Mouse (Mus musculus) frontal cortex, adult (tissue): ENCODE data around the gene Spag5.
"Not testable (repeated sequence)": the region's sequence is repeated elsewhere in the genome, so short reads cannot be mapped to it uniquely, and the experiment has no call there.

Experiments
- ATAC-seq: cut with Nextera tagmentation; 2 replicates; pipeline ENCODE4 v1.9.2; 2017; ENCODE audit warnings: mild to moderate bottlenecking, moderate library complexity, mixed read lengths; ENCODE audit not compliant: low TSS enrichment

Gene Spag5

GRCm38 (mm10) chr11:78301357-78302084, at the start of gene Spag5:
TSS of gene Spag5 (plus strand) at chr11:78301529.
- ATAC-seq = peak; percentile 97

GRCm38 (mm10) chr11:78256618-78257017, 44.7 kb upstream of the Spag5 start:
- no peak for ATAC-seq

GRCm38 (mm10) chr11:78260489-78261258, 40.7 kb upstream of the Spag5 start:
- ATAC-seq = no peak

- ATAC-seq = peak; percentile 91
These were observed 39.7 kb upstream of the Spag5 start, which contains the start of gene 2610507B11Rik for GRCm38 (mm10) chr11:78261380-78262352. TSS of gene 2610507B11Rik (plus strand) at chr11:78261752.

DNA sequence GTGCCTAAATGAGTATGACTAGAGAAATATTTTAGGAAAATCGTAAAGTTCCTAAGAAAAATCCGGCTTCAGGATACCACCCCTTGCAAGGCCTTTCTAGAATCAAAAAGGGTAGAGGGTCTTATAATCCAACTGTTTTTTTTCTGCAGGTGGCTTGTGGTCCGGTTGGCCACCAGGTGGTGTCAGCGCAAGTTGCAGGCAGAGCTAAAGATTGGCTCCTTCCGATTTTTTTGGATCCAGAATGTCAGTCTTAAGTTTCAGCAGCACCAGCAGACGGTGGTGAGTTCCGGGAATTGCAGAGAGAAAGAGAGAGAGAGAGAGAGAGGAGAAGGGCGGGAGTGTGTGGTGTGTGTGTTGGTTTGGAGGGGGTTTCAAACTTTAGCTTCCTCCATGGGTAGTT, 38.8 kb upstream of the Spag5 start:
- ATAC-seq = peak; percentile 24; the same call in 1 of the 2 replicates

GRCm38 (mm10) chr11:78265571-78265970, 35.8 kb upstream of the Spag5 start:
- no peak for ATAC-seq

GRCm38 (mm10) chr11:78271986-78272385, 29.3 kb upstream of the Spag5 start:
- ATAC-seq = peak; percentile 86

DNA sequence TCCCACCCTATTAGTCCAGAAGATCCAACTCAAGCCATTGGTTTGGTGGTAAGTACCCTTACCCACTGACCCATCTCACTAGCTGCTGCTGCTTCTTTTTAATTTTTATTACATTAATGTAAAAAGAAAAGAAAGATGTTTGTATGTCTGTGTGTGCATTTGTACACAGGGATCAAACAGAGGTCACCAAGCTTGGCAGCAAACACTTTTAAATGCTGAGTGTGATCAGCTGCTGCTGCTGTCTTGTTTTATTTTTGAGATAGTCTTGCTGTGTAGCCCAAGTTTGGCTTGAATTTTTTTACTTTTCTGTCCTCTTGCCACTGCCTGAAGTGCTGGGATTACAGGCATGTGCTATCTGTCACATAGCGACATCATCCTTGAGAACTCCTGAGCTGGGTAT, 25.7 kb upstream of the Spag5 start:
- ATAC-seq = no peak

DNA sequence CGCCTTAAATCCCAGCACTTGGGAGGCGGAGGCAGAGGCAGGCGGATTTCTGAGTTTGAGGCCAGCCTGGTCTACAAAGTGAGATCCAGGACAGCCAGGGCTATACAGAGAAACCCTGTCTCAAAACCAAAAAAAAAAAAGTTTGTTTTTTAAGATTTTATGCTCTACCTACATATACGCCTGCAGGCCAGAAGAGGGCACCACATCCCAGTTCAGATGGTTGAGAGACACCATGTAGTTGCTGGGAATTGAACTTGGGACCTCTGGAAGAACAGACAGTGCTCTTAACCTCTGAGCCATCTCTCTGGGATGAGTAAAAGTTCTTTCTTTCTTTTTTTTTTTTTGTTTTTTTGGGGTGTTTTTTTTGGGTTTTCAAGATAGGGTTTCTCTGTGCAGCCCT, 25.2 kb upstream of the Spag5 start:
- ATAC-seq = not testable (repeated sequence)

GRCm38 (mm10) chr11:78278853-78279252, 22.5 kb upstream of the Spag5 start:
- no peak for ATAC-seq

- ATAC-seq = no peak
These were observed 21.7 kb upstream of the Spag5 start for GRCm38 (mm10) chr11:78279586-78279985.

- ATAC-seq = no peak
These were observed 12.1 kb upstream of the Spag5 start for GRCm38 (mm10) chr11:78289146-78289763.

DNA sequence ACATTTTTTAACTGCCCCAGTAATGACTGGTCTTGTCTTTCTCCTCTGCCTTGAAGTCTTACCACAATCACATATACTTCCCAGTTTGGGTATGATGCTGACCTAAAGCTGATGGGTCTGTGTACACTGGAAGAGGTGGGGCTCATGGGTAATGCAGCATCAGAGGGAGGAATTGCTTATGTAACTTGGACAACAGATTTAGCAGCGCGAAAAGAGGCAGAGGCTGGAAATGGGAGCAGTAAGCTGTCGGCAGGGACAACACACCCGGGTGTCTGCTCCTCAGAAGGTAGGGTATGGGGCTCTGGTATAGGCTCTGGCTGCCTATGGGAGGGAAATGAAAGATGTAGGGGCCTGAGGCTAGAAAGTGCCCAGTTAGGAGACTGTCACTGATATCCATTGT, 10.7 kb upstream of the Spag5 start, which contains the start of gene BC030499:
BC030499 (plus strand) TSS at position 188 of the 400 bp plus-strand sequence.
- ATAC-seq = peak; percentile 90

GRCm38 (mm10) chr11:78294585-78294984, 6.7 kb upstream of the Spag5 start:
- ATAC-seq = no peak

DNA sequence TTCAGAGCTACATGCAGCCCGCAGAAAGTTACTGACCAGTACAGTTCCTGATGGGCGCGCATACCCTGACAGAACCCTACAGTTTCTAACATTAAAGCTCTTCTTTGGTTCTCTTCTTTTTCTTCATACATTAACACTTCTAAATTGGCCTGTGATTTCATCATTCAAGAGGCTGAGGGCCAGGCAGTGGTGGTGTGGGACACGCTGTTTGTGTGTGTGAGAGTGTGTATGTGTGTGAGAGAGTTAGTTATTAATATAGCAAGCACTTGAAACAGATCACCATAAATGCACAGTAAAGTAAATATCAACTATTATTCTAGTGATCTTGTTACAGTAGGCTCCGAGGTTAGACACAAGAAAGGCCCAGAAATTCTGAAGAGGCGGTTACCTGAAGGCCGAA, 412 bp upstream of the Spag5 start:
- ATAC-seq = peak; percentile 75; the same call in 1 of the 2 replicates

DNA sequence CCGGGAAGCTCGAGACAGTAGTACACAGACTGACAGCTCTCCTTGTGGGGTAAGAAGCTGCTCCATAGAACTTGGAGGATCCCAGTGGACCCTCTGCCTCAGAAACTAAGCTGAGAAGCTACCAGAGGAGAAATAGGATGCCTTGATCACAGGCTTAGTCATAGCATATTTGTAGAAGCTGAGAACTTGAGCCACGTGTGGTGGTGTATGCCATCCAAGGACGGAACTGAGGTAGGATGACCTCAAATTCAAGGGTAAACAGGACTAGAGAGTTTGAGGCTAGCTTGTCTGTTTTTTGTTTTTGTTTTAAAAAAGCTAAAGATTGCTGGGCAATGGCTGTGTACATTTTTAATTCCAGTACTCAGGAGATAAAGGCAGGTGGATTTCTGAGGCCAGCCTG, 3.9 kb downstream of the Spag5 start:
- no peak for ATAC-seq

GRCm38 (mm10) chr11:78310861-78311511, 9.7 kb downstream of the Spag5 start:
- no peak for ATAC-seq

DNA sequence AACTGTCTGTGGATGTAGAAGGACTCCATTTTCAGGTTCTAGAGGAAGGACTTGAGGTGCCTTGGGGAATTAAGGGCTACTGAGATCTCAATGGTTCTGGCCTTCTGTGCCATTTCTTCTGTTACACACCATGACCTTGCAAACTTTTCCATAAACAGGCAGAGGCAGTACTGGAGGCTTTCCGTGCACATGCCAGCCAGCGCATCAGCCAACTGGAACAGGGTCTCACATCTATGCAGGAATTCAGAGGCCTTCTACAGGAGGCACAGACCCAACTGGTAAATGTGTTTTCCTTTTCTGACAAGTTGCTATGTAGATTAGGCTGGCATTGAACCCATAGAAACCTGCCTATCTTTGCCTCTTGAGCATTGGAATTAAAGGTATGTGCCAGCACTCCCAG, 12.3 kb downstream of the Spag5 start:
- ATAC-seq = no peak

GRCm38 (mm10) chr11:78318411-78318810, 17.1 kb downstream of the Spag5 start:
- no peak for ATAC-seq

GRCm38 (mm10) chr11:78322076-78322831, 20.9 kb downstream of the Spag5 start:
- 0 out of 2 replicates have a peak, but pooled peaks have one; percentile 17 for ATAC-seq
